Mouse (Mus musculus): Measurements from ENCODE around the gene Tenm3.

DNA sequence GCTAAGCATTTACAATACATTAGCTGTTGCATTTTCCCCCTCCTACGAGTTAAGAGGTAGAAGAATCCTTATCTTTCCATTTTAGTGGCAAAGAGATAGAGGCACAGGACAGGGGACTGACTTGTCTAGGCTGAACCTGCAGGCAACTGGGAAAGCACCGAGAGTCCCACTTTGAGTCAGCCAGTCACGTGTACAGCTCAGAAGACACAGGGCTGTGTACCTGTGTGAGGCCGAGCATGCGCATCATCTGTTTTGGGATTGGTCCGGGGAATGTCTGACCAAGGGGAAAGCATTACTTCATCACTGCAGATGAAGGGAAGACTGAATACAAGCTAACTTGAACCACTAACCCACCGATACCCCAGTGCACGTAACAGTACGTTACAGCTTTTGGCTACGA lies 526.3 kb downstream of the Tenm3 start:
- TF ChIP-seq CTCF (IDR thresholded peaks at IDR 0.05; ENCODE audit: borderline replicate concordance, insufficient read depth, low read length) (no peak), POLR2A (IDR thresholded peaks at IDR 0.05; ENCODE audit: low read depth, low read length) (no peak)
